Mouse (Mus musculus) kidney, adult 2 months (tissue): ENCODE data around the gene Rem2. TPM values are rescaled to one million over a fixed set of nuclear protein-coding genes. Genes with fewer than 3 reads are reported as not detected.
A peak's percentile ranks its signal among the peaks of the same experiment; 100 is the strongest.

Experiments used
- DNase-seq: peaks from one replicate; pipeline ENCODE4 v3.0.0; 2021
- H3K27ac ChIP-seq: fragments of 200-500 bp; 2 replicates; pipeline ENCODE4 v1.5.1; 2012; ENCODE audit warnings: low read depth, low read length, control low read depth, inconsistent platforms; ENCODE audit not compliant: insufficient read depth
- H3K27me3 ChIP-seq: fragments of 200-500 bp; replicated peaks from 2 replicates; pipeline ENCODE4 v1.6.1; 2012; ENCODE audit warnings: mild to moderate bottlenecking, moderate library complexity, low read length, inconsistent platforms; ENCODE audit not compliant: control insufficient read depth, insufficient read depth
- H3K36me3 ChIP-seq: fragments of 200-500 bp; 2 replicates; pipeline ENCODE4 v1.6.1; 2012; ENCODE audit warnings: mild to moderate bottlenecking, moderate library complexity, low read length, inconsistent platforms; ENCODE audit not compliant: control insufficient read depth, insufficient read depth
- H3K4me1 ChIP-seq: fragments of 200-500 bp; 2 replicates; pipeline ENCODE4 v1.6.1; 2011; ENCODE audit warnings: low read length; ENCODE audit not compliant: control insufficient read depth, insufficient read depth
- H3K4me3 ChIP-seq: fragments of 200-500 bp; 2 replicates; pipeline ENCODE4 v1.5.1; 2011; ENCODE audit warnings: mild to moderate bottlenecking, low read depth, low read length, control low read depth; ENCODE audit not compliant: insufficient read depth
- CTCF ChIP-seq: fragments of 200-500 bp; conservative IDR thresholded peaks from 2 replicates; pipeline ENCODE4 v1.5.1; 2011; ENCODE audit warnings: low read depth, mild to moderate bottlenecking, control low read depth, low read length, moderate library complexity, mixed read lengths; ENCODE audit not compliant: insufficient read depth, insufficient read length
- POLR2A ChIP-seq: fragments of 200-500 bp; IDR thresholded peaks from one replicate; pipeline ENCODE4 v1.6.1; 2011; ENCODE audit warnings: low read depth, low read length, control low read depth
- WGBS: fragments of 180-500 bp; shearing (Covaris S2); methylation state at CpG from one replicate; pipeline ENCODE4 v1.1.7; 2018; 5-methylcytosine and 5-hydroxymethylcytosine counted together
- polyA plus RNA-seq: library from polyadenylated mRNA; depleted of rRNA; stranded (reverse); fragments of >200 nt; gene quantifications from 2 replicates; pipeline ENCODE4 v1.2.3, GENCODE M21; 2012

The Rem2 gene
- polyA plus RNA-seq, 1 experiment = 0.23 TPM

- H3K27me3 ChIP-seq = no peaks in the 10 kb centered on the region
- no peak overlapping the region for H3K27ac ChIP-seq
- no peaks in the 10 kb centered on the region for H3K36me3 ChIP-seq
- WGBS = 91% methylated on average over 12 of the region's 12 CpGs
- no peak overlapping the region for H3K4me3 ChIP-seq
- DNase-seq = no peak
- TF ChIP-seq CTCF = no peak
- TF ChIP-seq POLR2A = no peak
- no peaks in the 10 kb centered on the region for H3K4me1 ChIP-seq
Observed at GRCm38 (mm10) chr14:54439155-54439554, 36.7 kb upstream of the Rem2 start.

DNA sequence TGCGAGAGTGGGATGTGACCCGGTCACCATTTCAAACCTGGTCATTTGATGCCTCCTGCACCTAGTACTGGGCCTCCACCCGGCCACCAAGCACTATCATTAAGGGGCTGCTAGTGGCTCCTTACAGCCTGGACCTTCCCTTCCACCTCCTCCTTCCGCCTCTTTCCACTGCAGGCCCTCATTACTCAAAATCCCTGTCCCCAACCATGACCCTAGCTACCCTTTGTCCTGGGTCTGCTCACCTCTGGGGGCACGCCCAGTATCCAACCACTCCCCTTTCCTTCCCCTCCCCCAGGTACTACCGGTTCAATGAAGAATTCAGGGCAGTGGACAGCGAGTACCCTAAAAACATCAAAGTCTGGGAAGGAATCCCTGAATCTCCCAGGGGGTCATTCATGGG lies 36.3 kb upstream of the Rem2 start:
- H3K4me1 ChIP-seq = no peaks in the 10 kb centered on the region
- no peak for TF ChIP-seq POLR2A
- TF ChIP-seq CTCF = no peak
- DNase-seq = no peak
- WGBS = 72% methylated on average over 7 of the region's 7 CpGs
- no peak overlapping the region for H3K4me3 ChIP-seq
- H3K36me3 ChIP-seq = no peaks in the 10 kb centered on the region
- no peaks in the 10 kb centered on the region for H3K27me3 ChIP-seq
- H3K27ac ChIP-seq = no peak overlapping the region

DNA sequence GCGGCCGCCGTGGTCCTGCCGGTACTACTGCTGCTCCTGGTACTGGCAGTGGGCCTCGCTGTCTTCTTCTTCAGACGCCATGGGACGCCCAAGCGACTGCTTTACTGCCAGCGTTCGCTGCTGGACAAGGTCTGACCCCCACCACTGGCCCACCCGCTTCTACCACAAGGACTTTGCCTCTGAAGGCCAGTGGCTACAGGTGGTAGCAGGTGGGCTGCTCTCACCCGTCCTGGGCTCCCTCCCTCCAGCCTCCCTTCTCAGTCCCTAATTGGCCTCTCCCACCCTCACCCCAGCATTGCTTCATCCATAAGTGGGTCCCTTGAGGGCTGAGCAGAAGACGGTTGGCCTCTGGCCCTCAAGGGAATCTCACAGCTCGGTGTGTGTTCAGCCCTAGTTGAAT lies 35.4 kb upstream of the Rem2 start:
- Histone ChIP-seq H3K36me3 (no peaks in the 10 kb centered on the region), H3K27ac (no peak overlapping the region), H3K4me3 (no peak overlapping the region), H3K4me1 (no peaks in the 10 kb centered on the region), H3K27me3 (no peaks in the 10 kb centered on the region)
- DNase-seq = no peak
- TF ChIP-seq CTCF (no peak), POLR2A (no peak)
- WGBS = 93% methylated on average over 14 of the region's 14 CpGs

DNA sequence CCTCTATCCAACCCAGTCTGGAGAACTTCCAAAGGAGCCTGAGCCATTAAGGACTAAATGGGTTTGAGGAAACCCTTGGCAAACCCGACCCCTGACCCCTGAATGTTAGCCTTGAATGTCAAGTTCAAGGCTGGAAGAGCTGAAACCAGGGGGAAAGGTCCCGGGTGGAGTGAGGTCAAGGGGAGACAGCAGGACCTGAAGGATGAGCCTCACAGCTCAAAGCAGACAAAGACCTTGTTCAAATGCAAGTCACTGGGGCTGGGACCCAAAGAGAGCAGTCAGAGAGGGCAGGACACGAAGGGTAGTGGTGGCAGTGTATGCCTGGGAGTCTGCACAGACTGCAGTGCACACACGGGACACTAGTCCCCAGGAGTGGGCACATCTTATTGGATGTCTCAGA lies 34.5 kb upstream of the Rem2 start:
- Histone ChIP-seq H3K4me3 (no peak overlapping the region), H3K27me3 (no peaks in the 10 kb centered on the region), H3K27ac (no peak overlapping the region), H3K36me3 (no peaks in the 10 kb centered on the region), H3K4me1 (no peaks in the 10 kb centered on the region)
- no peak for DNase-seq
- WGBS = 78% methylated on average over 4 of the region's 4 CpGs
- no peak for TF ChIP-seq CTCF

DNA sequence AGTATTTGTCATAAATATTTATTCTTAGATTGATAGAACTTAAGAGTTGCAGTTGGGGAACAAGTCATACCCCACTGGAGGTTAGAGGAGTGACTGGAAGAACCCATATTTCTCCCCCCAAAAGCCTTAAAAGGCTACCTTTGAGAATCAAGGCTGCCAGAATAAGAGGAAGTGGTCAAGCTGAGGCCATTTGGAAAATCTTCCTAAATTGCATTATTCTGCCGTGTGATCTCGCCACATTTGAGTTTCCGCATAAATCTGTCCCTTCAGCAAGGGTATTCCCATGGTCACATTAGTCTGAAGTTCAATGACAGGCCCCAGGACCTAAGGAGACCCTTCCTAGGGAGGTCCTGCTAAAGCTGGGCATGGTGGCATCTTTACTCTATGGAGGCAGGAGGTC lies 33.4 kb upstream of the Rem2 start:
- WGBS = 83% methylated on average over 3 of the region's 3 CpGs
- no peak overlapping the region for H3K27ac ChIP-seq
- DNase-seq = no peak
- no peaks in the 10 kb centered on the region for H3K36me3 ChIP-seq
- TF ChIP-seq CTCF (no peak), POLR2A (no peak)
- no peaks in the 10 kb centered on the region for H3K4me1 ChIP-seq
- no peak overlapping the region for H3K4me3 ChIP-seq
- no peaks in the 10 kb centered on the region for H3K27me3 ChIP-seq

- DNase-seq = peak; percentile 40
- no peaks in the 10 kb centered on the region for H3K27me3 ChIP-seq
- no peak for TF ChIP-seq POLR2A
- TF ChIP-seq CTCF = no peak
- 63% methylated on average over 3 of the region's 3 CpGs for WGBS
- no peak overlapping the region for H3K4me3 ChIP-seq
- H3K4me1 ChIP-seq = no peaks in the 10 kb centered on the region
- no peak overlapping the region for H3K27ac ChIP-seq
- no peaks in the 10 kb centered on the region for H3K36me3 ChIP-seq
Observed at GRCm38 (mm10) chr14:54443196-54443595, 32.7 kb upstream of the Rem2 start.

GRCm38 (mm10) chr14:54443712-54444618 lies 31.9 kb upstream of the Rem2 start:
- no peaks in the 10 kb centered on the region for H3K4me1 ChIP-seq
- peak; percentile 59 for DNase-seq
- 66% methylated on average over 15 of the region's 15 CpGs for WGBS
- no peaks in the 10 kb centered on the region for H3K36me3 ChIP-seq
- H3K27me3 ChIP-seq = no peaks in the 10 kb centered on the region
- TF ChIP-seq POLR2A (no peak), CTCF (no peak)
- no peak overlapping the region for H3K27ac ChIP-seq
- no peak overlapping the region for H3K4me3 ChIP-seq
